Mouse (Mus musculus): ENCODE results near the gene H2-K1.
A peak's percentile ranks its signal among the peaks of the same experiment; 100 is the strongest.

- TF ChIP-seq CTCF (IDR thresholded peaks at IDR 0.05; ENCODE audit: insufficient read depth, low read depth, low read length) (no peak), POLR2A (IDR thresholded peaks at IDR 0.05; ENCODE audit: insufficient read depth, low read depth, low read length) (peak; percentile 43)
These were observed at the start of gene H2-K1 for GRCm38 (mm10) chr17:34000150-34000537.
